Mouse (Mus musculus) CH12.LX (cell line): ENCODE data around the gene Gm49342.

Source experiments
- CTCF ChIP-seq, 2 experiments: IDR thresholded peaks in 1 of 2; conservative IDR thresholded peaks in 1 of 2; 2 replicates each; pipeline ENCODE4 v1.5.1; 2011 to 2012; ENCODE audit warnings: low read depth in 2 of 2, low read length in 2 of 2, improper control_type of control experiment in 1 of 2, inconsistent platforms in 1 of 2, mild to moderate bottlenecking in 1 of 2, moderate library complexity in 1 of 2
- EP300 ChIP-seq: IDR thresholded peaks from 2 replicates; pipeline ENCODE4 v1.6.1; 2011; ENCODE audit warnings: low read length, improper control_type of control experiment
- POLR2AphosphoS2 ChIP-seq: IDR thresholded peaks from 2 replicates; pipeline ENCODE4 v1.6.1; 2011; ENCODE audit warnings: low read depth, low read length, improper control_type of control experiment
- TBP ChIP-seq: conservative IDR thresholded peaks from 2 replicates; pipeline ENCODE4 v1.6.1; 2011; ENCODE audit warnings: low read depth, low read length, improper control_type of control experiment

DNA sequence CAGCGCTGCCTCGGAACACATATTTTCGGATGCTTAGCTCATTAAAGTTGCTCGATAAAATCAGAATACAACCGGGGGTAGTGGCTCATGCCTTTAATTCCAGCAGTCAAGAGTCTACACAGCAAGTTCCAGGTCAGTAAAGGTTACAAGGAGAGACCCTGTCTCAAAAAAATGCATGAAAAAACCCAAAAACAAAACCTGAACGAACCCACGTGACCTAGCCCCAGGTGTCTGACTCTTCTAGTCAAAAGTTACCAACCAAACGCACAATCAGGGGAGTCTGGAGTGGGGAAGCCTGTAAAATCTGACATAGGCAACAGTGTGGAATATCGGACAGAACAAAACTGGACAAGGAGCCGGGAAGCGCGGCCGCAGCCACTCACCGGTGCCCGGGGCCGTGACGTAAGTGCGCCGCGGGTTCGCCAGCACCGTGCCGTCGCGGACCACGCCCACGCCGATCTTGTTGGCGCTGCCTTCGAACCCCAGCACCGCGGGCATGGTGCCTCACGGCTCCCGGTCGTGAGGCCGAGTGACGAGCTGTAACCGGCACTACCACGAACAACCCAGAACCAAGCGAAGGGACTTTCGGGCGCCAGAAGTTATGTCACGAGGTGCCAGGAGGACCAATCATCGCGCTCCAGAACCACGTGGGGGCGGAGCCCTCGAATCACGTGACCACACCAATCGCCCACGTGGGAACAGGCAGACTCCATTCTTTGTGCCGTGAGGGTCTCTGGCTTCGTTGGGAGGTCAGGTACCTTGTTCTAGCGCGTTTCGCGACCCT, 19.8 kb upstream of the Gm49342 start, which contains the start of the genes Osgep and Apex1:
- TF ChIP-seq EP300 (no peak), TBP (peak; percentile 77; the same call in 1 of the 2 replicates), CTCF (conservative IDR thresholded peaks at IDR 0.05 in 1 of 2, IDR thresholded peaks at IDR 0.05 in 1 of 2; ENCODE audit: low read depth in 2 of 2, low read length in 2 of 2) (no peak), POLR2AphosphoS2 (peak; percentile 87)
